Comparison of ENCODE assay signal across 16 mouse cellular contexts in genomic region chr1:132440896-132441435, GRCm38 (mm10). TPM values are rescaled to one million over a fixed set of nuclear protein-coding genes. Genes with fewer than 3 reads are reported as not detected.
A peak's percentile ranks its signal among the peaks of the same experiment; 100 is the strongest.
DNase-seq lines count a peak whose midpoint lies in the region; ATAC-seq and TF ChIP-seq lines count a peak whose summit lies in the region.
"Had no signal": no experiment of that assay in that cellular context is flagged by ENCODE, and none has a peak within 500 bp of the region (broad histone marks: within the 10 kb centered on the region; RNA-seq: fewer than 3 reads in every experiment).

No protein-coding gene starts in this region.

- H3K4me2 ChIP-seq in liver, postnatal 0 days (ENCODE audit: low read depth, low read length) = no peak overlapping the region
- no peak overlapping the region for H3K4me2 ChIP-seq in liver, embryonic 11.5 days
- H3K4me2 ChIP-seq: forebrain, embryonic 13.5 days; heart, embryonic 15.5 days; limb, embryonic 15.5 days; neural tube, embryonic 13.5 days had no signal

- no peaks in the 10 kb centered on the region for H3K9me3 ChIP-seq in liver, postnatal 0 days (ENCODE audit: low read length)
- H3K9me3 ChIP-seq in liver, embryonic 11.5 days (ENCODE audit: control insufficient read depth, low read length) = no peaks in the 10 kb centered on the region; the same call in 1 of the 2 replicates
- no peaks in the 10 kb centered on the region for H3K9me3 ChIP-seq in ES-E14 (ENCODE audit: control insufficient read depth, insufficient read depth, low read depth, low read length)
- H3K9me3 ChIP-seq: heart, embryonic 15.5 days; limb, embryonic 15.5 days; neural tube, embryonic 13.5 days had no signal

- no peak overlapping the region for H3K4me3 ChIP-seq in liver, postnatal 0 days (ENCODE audit: low read depth, low read length)
- H3K4me3 ChIP-seq in liver, embryonic 11.5 days (ENCODE audit: low read depth, low read length) = no peak overlapping the region
- H3K4me3 ChIP-seq in ES-E14 (ENCODE audit: insufficient read depth in 1 of 2, low read depth in 1 of 2, low read length in 2 of 2, poor library complexity in 1 of 2, severe bottlenecking in 1 of 2) = no peak overlapping the region
- H3K4me3 ChIP-seq: forebrain, embryonic 13.5 days; heart, embryonic 15.5 days; limb, embryonic 15.5 days; midbrain, embryonic 10.5 days; neural tube, embryonic 13.5 days had no signal

- H3K36me3 ChIP-seq in liver, postnatal 0 days (replicated peaks; ENCODE audit: insufficient read depth, low read length) = peaks cover 35% of the 10 kb centered on the region
- peaks cover 7% of the 10 kb centered on the region for H3K36me3 ChIP-seq in liver, embryonic 11.5 days (ENCODE audit: control insufficient read depth, insufficient read depth, low read length)
- no peaks in the 10 kb centered on the region for H3K36me3 ChIP-seq in ES-E14 (ENCODE audit: control insufficient read depth, insufficient read depth, low read length, poor library complexity, severe bottlenecking)

- DNase-seq in heart, postnatal 4 days = peak; percentile 13
- DNase-seq in heart, adult 18-20 months = no peak
- no peak for DNase-seq in liver, postnatal 0 days
- no peak for DNase-seq in liver, embryonic 11.5 days (ENCODE audit: low spot score)
- DNase-seq in ES-E14 (ENCODE audit: low read depth, low spot score) (peak; percentile 21), R1 (ENCODE audit: low read depth, low spot score) (peak; percentile 78)
- no peak for DNase-seq in kidney, adult 8-10 months
- DNase-seq: cerebellum, postnatal 25 days; kidney, postnatal 25 days; lung, postnatal 36 days; thymus, postnatal 36 days had no signal

- peak; percentile 29; the same call in 1 of the 2 replicates for TF ChIP-seq CTCF in liver, postnatal 0 days (IDR thresholded peaks at IDR 0.05; ENCODE audit: low read depth)

- H3K27ac ChIP-seq in liver, postnatal 0 days (ENCODE audit: low read depth) = no peak overlapping the region
- no peak overlapping the region for H3K27ac ChIP-seq in liver, embryonic 11.5 days (ENCODE audit: low read depth, low read length)
- H3K27ac ChIP-seq in ES-E14 (ENCODE audit: insufficient read depth, low read depth, low read length, poor library complexity, severe bottlenecking) = no peak overlapping the region
- H3K27ac ChIP-seq: forebrain, embryonic 13.5 days; heart, embryonic 15.5 days; limb, embryonic 15.5 days; midbrain, embryonic 10.5 days; neural tube, embryonic 13.5 days had no signal

- H3K4me1 ChIP-seq in liver, postnatal 0 days (ENCODE audit: insufficient read depth) = peaks cover 9% of the 10 kb centered on the region
- H3K4me1 ChIP-seq in liver, embryonic 11.5 days (replicated peaks; ENCODE audit: control insufficient read depth, insufficient read depth, low read length) = no peaks in the 10 kb centered on the region
- no peaks in the 10 kb centered on the region for H3K4me1 ChIP-seq in ES-E14 (ENCODE audit: control insufficient read depth in 2 of 2, insufficient read depth in 2 of 2, low read length in 2 of 2, poor library complexity in 1 of 2)
- H3K4me1 ChIP-seq: forebrain, embryonic 13.5 days; heart, embryonic 15.5 days; limb, embryonic 15.5 days had no signal

- in situ Hi-C loops in ES-E14 (cut with MboI; ENCODE audit: low sequenced_read_pairs in 2 of 2, unreplicated experiment in 2 of 2) = no loop called here

- WGBS in liver, postnatal 0 days (ENCODE audit: insufficient replicate concordance) = 80% methylated on average over 1 of the region's 1 CpGs
- 62% methylated on average over 1 of the region's 1 CpGs for WGBS in liver, embryonic 11.5 days

- no peak overlapping the region for H3K9ac ChIP-seq in liver, postnatal 0 days (replicated peaks)
- no peak overlapping the region for H3K9ac ChIP-seq in liver, embryonic 11.5 days (ENCODE audit: low read depth, low read length)
- no peak overlapping the region for H3K9ac ChIP-seq in ES-E14 (ENCODE audit: insufficient read depth, low read depth, low read length, poor library complexity, severe bottlenecking)
- H3K9ac ChIP-seq: forebrain, embryonic 13.5 days; heart, embryonic 15.5 days; limb, embryonic 15.5 days; neural tube, embryonic 13.5 days had no signal

- ATAC-seq in liver, postnatal 0 days = no peak
- no peak for ATAC-seq in liver, embryonic 11.5 days (replicated peaks; ENCODE audit: low FRiP score)
- ATAC-seq: forebrain, embryonic 13.5 days had no signal

- no peak for TF ChIP-seq EP300 in liver, postnatal 0 days (IDR thresholded peaks at IDR 0.05; ENCODE audit: low read depth)

- H3K27me3 ChIP-seq in liver, postnatal 0 days (ENCODE audit: insufficient read depth, low read length) = no peaks in the 10 kb centered on the region
- H3K27me3 ChIP-seq in liver, embryonic 11.5 days (replicated peaks; ENCODE audit: control insufficient read depth, insufficient read depth, low read length) = no peaks in the 10 kb centered on the region
- H3K27me3 ChIP-seq: forebrain, embryonic 13.5 days; heart, embryonic 15.5 days; limb, embryonic 15.5 days; neural tube, embryonic 13.5 days had no signal

TF ChIP-seq in ES-E14, 5 proteins besides CTCF, POLR2A, EP300 and RAD21:
- TF ChIP-seq ZNF384 (IDR thresholded peaks at IDR 0.05; ENCODE audit: low read depth, low read length) (no peak), MAFK (IDR thresholded peaks at IDR 0.05; ENCODE audit: insufficient read depth, low read depth, low read length) (no peak), ZC3H11A (IDR thresholded peaks at IDR 0.05; ENCODE audit: borderline replicate concordance, low read depth, low read length) (no peak), HCFC1 (IDR thresholded peaks at IDR 0.05; ENCODE audit: borderline replicate concordance, insufficient read depth, low read length) (no peak), CHD2 (IDR thresholded peaks at IDR 0.05; ENCODE audit: low read depth, low read length) (no peak)
TF ChIP-seq in ES-E14: peak in this region for 0.

RNA-seq across cellular contexts. Expression of gene Dstyk, which starts 23.6 kb away (rescaled TPM):
- 10 to 100 TPM; 16.9 to 17.3 TPM for total RNA-seq in heart, postnatal 4 days (2021)
- 10 to 100 TPM; 15.2 to 15.3 TPM for total RNA-seq in heart, adult 18-20 months (2021)
- 2.3 and 2.9 TPM in 2 replicates for polyA plus RNA-seq in liver, postnatal 0 days (2015; fragmentation: Nextera tagmentation; extraction: Ambion mirVana)
- 7.2 TPM in 2 replicates for polyA plus RNA-seq in liver, embryonic 11.5 days (2014; fragmentation: Nextera tagmentation; extraction: Ambion mirVana)
- 6.5 and 8.4 TPM in 2 replicates for total RNA-seq in ES-E14 (2012; rRNA removed)

RNA-seq across cellular contexts. Expression of gene Rbbp5, which starts 36.2 kb away (rescaled TPM):
- 10 to 100 TPM; 20.5 to 22.0 TPM for total RNA-seq in heart, postnatal 4 days (2021)
- 10 to 100 TPM; 25.1 to 27.6 TPM for total RNA-seq in heart, adult 18-20 months (2021)
- polyA plus RNA-seq in liver, postnatal 0 days (2015; fragmentation: Nextera tagmentation; extraction: Ambion mirVana) = 12.4 and 13.1 TPM in 2 replicates
- 46.6 and 53.8 TPM in 2 replicates for polyA plus RNA-seq in liver, embryonic 11.5 days (2014; fragmentation: Nextera tagmentation; extraction: Ambion mirVana)
- total RNA-seq in ES-E14 (2012; rRNA removed) = 45.0 and 51.7 TPM in 2 replicates

RNA-seq across cellular contexts. Expression of gene Tmcc2, which starts 49.9 kb away (rescaled TPM):
- total RNA-seq in heart, postnatal 4 days (2021) = 10 to 100 TPM; 17.0 to 17.5 TPM
- total RNA-seq in heart, adult 18-20 months (2021) = 10 to 100 TPM; 25.0 to 26.0 TPM
- 154 TPM in 2 replicates for polyA plus RNA-seq in liver, postnatal 0 days (2015; fragmentation: Nextera tagmentation; extraction: Ambion mirVana)
- 24.6 and 28.1 TPM in 2 replicates for polyA plus RNA-seq in liver, embryonic 11.5 days (2014; fragmentation: Nextera tagmentation; extraction: Ambion mirVana)
- 5.8 and 7.9 TPM in 2 replicates for total RNA-seq in ES-E14 (2012; rRNA removed)

Comparison
In these comparisons a context has a peak if more than half of its experiments do, and no peak if none do; other contexts are left out.
1. DNase-seq: peak in heart, postnatal 4 days (single experiment), ES-E14 (single experiment) and R1 (single experiment); none in heart, adult 18-20 months (0 of 2), liver, postnatal 0 days (single experiment), liver, embryonic 11.5 days (single experiment) and kidney, adult 8-10 months (0 of 2).